Mouse (Mus musculus) embryonic facial prominence, embryonic 10.5 days (tissue): ENCODE data around the gene Tex2. TPM values are rescaled to one million over a fixed set of nuclear protein-coding genes. Genes with fewer than 3 reads are reported as not detected.
"Not testable (repeated sequence)": the region's sequence is repeated elsewhere in the genome, so short reads cannot be mapped to it uniquely, and the experiment has no call there.

Experiments
- DNase-seq: peaks from one replicate; pipeline ENCODE4 v3.0.0-alpha.2; 2017; ENCODE audit warnings: low spot score
- H3K27ac ChIP-seq: fragments of 300-500 bp; sonication (generic); replicated peaks from 2 replicates; pipeline ENCODE4 v1.5.1; 2016; ENCODE audit warnings: mild to moderate bottlenecking
- H3K27me3 ChIP-seq: fragments of 300-500 bp; sonication (generic); replicated peaks from 2 replicates; pipeline ENCODE4 v1.6.1; 2016; ENCODE audit warnings: low read depth, mild to moderate bottlenecking; ENCODE audit not compliant: poor library complexity, severe bottlenecking
- H3K36me3 ChIP-seq: fragments of 300-500 bp; sonication (generic); replicated peaks from 2 replicates; pipeline ENCODE4 v1.6.1; 2016; ENCODE audit warnings: mild to moderate bottlenecking, moderate library complexity
- H3K4me1 ChIP-seq: fragments of 300-500 bp; sonication (generic); 2 replicates; pipeline ENCODE4 v1.6.1; 2016
- H3K4me3 ChIP-seq: fragments of 300-500 bp; sonication (generic); 2 replicates; pipeline ENCODE4 v1.5.1; 2016; ENCODE audit warnings: mild to moderate bottlenecking, moderate library complexity
- H3K9me3 ChIP-seq: fragments of 300-500 bp; sonication (generic); 2 replicates; pipeline ENCODE4 v1.6.1; 2016; ENCODE audit warnings: mild to moderate bottlenecking
- WGBS: fragments of 180-500 bp; shearing (Covaris S2); methylation state at CpG from one replicate; pipeline ENCODE4 v1.1.7; 2016; 5-methylcytosine and 5-hydroxymethylcytosine counted together
- polyA plus RNA-seq: library from polyadenylated mRNA; unstranded; fragments of >200 nt; fragmentation: Nextera tagmentation; extraction: Ambion mirVana; gene quantifications from 2 replicates; pipeline ENCODE4 v1.2.1, GENCODE M21; 2016

Gene Tex2
- polyA plus RNA-seq, 1 experiment from 2014 or later = 6.8 TPM

DNA sequence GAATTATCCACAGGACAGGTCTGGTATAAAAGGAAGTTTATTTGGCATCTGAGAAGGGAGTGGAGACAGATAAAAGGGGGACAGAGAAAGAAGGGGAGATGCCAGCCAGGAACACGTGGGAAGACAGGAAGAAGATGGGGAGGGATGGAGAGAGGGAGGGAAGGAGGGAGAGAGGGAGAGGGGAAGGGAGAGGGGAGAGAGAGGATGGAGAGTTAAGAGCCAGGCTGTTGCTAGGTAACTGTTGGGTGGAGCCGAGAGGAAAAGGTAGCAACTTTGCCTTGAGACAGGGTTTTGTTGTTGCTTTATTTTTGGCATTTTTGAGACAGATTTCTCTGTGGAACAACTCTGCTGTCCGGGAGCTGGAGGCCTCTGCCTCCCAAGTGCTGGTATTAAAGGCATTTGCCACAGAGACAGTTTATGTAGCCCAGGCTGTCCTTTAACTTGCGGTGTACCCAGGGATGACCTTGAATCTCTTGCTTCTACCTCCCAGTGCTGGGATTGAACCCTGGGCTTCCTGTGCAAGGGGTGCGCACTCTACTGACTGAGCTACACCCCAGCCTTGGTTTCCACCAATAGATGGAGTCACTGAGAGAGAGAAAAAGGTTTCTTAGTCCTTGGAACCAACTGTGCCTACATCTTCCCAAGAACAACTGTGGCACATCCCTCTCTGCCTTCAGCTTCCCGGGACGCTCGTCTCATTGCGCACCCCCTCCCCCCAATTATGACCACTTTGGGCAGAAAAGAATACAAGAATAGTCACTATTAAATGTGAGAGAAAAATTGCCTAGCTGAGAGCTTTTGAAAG, 25.5 kb upstream of the Tex2 start:
- Histone ChIP-seq H3K36me3 (no peaks in the 10 kb centered on the region), H3K9me3 (no peaks in the 10 kb centered on the region), H3K4me1 (peaks cover 42% of the 10 kb centered on the region), H3K27me3 (peaks cover 19% of the 10 kb centered on the region), H3K4me3 (no peak overlapping the region), H3K27ac (no peak overlapping the region; the same call in 1 of the 2 replicates)
- DNase-seq = no peak
- 29% methylated on average over 9 of the region's 9 CpGs for WGBS

DNA sequence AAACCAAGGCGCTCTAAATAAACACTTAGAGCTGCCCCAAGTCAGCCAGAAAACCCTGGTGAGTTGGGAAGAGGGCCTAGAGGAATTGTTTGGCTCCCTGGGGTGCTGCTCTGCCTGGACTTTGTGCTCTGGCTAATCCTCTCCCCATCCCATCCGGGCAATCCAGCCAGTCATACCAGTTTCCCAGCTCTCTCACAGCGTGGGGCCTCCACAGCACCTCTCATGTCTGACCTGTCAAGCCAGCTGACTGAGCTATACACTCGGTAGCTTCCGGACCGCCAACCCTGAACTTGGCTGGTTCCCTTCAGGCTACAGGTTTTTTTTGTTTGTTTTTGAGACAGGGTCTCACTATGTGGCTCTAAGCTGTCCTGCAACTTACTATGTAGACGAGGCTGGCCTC, 24.5 kb upstream of the Tex2 start:
- 6% methylated on average over 7 of the region's 7 CpGs for WGBS
- peaks cover 19% of the 10 kb centered on the region for H3K27me3 ChIP-seq
- peak; percentile 57 for DNase-seq
- H3K27ac ChIP-seq = no peak overlapping the region; the same call in 1 of the 2 replicates
- peaks cover 8% of the 10 kb centered on the region for H3K9me3 ChIP-seq
- no peaks in the 10 kb centered on the region for H3K36me3 ChIP-seq
- peaks cover 42% of the 10 kb centered on the region for H3K4me1 ChIP-seq
- H3K4me3 ChIP-seq = no peak overlapping the region

DNA sequence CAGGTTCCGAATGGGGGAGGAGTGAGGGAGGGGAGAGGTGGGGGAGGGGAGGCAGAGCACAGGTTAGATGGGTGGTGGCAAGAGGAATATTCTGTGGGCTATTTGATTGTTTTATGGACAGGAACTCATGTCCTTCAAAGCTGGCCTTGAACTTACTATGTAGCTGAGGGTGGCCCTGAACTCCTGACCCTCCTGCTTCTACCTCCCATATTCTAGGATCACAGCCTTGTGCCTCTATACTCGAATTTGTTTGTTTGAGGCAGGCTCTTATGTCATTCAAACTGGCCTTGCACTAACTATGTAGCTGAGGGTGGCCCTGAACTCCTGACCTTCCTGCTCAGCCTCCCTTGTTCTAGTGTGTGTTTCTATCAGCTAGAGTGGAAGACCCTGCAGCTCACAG, 22.7 kb upstream of the Tex2 start:
- DNase-seq = no peak
- Histone ChIP-seq H3K9me3 (peaks cover 16% of the 10 kb centered on the region), H3K27me3 (peaks cover 19% of the 10 kb centered on the region), H3K27ac (no peak overlapping the region), H3K4me3 (no peak overlapping the region), H3K36me3 (no peaks in the 10 kb centered on the region), H3K4me1 (peaks cover 37% of the 10 kb centered on the region)
- 67% methylated on average over 2 of the region's 2 CpGs for WGBS

DNA sequence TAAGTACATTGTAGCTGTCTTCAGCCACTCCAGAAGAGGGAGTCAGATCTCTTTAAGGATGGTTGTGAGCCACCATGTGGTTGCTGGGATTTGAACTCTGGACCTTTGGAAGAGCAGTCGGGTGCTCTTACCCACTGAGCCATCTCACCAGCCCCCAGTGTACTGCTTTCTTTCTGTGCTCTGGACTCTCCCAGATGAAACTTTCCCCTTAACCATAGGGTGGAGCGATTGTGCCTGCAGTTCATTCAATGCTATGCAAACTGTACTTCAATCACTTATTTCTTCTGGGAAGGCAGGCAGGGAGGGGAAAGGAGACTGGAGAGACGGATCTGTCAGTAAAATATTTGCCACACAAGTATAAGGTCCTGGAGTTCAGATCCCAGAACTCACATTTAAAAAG, 21.0 kb upstream of the Tex2 start:
- not testable (repeated sequence) for H3K36me3 ChIP-seq, DNase-seq, H3K4me3 ChIP-seq, H3K27me3 ChIP-seq, H3K27ac ChIP-seq
- Histone ChIP-seq H3K9me3 (peaks cover 16% of the 10 kb centered on the region), H3K4me1 (peaks cover 23% of the 10 kb centered on the region)
- 92% methylated on average over 3 of the region's 3 CpGs for whole genome bisulfite sequencing

DNA sequence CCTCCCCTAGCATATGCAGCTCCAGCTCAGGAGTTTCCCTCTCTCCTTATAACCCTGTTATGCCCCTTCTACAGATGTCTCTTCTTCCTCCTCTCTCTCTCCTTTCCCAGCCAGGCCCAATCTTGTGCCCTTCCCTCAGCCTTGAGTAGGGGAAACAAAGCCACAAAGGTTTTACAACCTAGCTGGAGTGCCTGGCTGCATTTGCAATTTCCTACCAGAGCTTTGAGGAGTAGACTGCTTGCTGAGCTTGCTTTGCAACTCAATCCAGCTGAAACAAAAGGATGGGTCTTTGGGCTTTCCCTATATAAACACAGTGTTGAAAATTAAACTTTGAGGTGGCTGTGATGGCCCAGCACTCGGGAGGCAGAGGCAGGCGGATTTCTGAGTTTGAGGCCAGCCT, 20.2 kb upstream of the Tex2 start:
- WGBS = 84% methylated on average over 2 of the region's 2 CpGs
- no peak overlapping the region for H3K27ac ChIP-seq
- H3K9me3 ChIP-seq = peaks cover 16% of the 10 kb centered on the region

DNA sequence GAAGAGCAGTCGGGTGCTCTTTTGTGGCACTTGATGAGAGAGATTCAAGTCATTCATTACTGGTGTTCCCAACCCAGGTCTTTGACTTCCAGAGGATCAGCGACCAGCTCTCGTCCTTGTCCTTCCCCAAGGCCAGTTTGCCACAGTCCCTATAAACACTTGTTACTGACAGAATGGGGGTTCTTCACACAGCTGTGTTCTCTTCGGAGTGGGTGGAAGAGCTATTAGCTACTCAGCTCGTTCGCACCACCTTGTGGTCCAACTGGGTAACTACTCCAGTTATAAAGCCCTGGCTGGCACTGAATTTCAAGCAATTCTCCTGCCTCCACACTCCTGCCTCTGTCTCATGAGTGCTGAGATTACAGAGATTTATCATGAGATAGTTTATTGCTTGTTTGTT, 14.5 kb upstream of the Tex2 start:
- peak; percentile 75 for DNase-seq
- whole genome bisulfite sequencing = 23% methylated on average over 6 of the region's 6 CpGs
- no peak overlapping the region for H3K27ac ChIP-seq
- H3K4me1 ChIP-seq = 0 out of 2 replicates have a peak, but pooled peaks cover 6% of the 10 kb centered on the region
- H3K36me3 ChIP-seq = no peaks in the 10 kb centered on the region
- H3K4me3 ChIP-seq = no peak overlapping the region
- peaks cover 7% of the 10 kb centered on the region for H3K9me3 ChIP-seq
- no peaks in the 10 kb centered on the region for H3K27me3 ChIP-seq

More for the DNA sequence above, 20.2 kb upstream of the Tex2 start:
- no peaks in the 10 kb centered on the region for H3K36me3 ChIP-seq
- 0 out of 2 replicates have a peak, but pooled peaks cover 1% of the 10 kb centered on the region for H3K27me3 ChIP-seq
- peaks cover 19% of the 10 kb centered on the region for H3K4me1 ChIP-seq
- DNase-seq = no peak
- H3K4me3 ChIP-seq = no peak overlapping the region

DNA sequence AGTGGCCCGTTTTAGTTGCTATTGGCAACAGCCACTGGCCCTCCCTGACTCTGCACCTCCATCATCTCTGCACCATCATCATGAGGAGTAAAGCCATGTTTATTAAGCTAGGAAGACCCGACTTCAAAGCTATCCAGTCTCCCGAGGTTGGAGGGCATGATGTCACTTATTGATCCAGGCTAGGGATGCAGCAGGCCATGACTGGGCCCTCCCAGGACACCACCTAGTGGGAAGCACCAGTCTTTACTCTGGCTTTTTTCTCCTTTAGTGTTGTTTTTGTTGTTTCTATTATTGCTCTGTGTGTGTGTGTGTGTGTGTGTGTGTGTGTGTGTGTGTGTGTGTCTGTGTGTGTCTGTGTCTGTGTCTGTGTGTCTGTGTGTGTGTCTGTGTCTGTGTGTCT, 12.4 kb upstream of the Tex2 start:
- H3K4me1 ChIP-seq = 0 out of 2 replicates have a peak, but pooled peaks cover 13% of the 10 kb centered on the region
- H3K36me3 ChIP-seq = no peaks in the 10 kb centered on the region
- DNase-seq = no peak
- no peak overlapping the region for H3K4me3 ChIP-seq
- no peaks in the 10 kb centered on the region for H3K27me3 ChIP-seq
- WGBS = 68% methylated on average over 3 of the region's 3 CpGs
- no peaks in the 10 kb centered on the region for H3K9me3 ChIP-seq
- no peak overlapping the region for H3K27ac ChIP-seq

DNA sequence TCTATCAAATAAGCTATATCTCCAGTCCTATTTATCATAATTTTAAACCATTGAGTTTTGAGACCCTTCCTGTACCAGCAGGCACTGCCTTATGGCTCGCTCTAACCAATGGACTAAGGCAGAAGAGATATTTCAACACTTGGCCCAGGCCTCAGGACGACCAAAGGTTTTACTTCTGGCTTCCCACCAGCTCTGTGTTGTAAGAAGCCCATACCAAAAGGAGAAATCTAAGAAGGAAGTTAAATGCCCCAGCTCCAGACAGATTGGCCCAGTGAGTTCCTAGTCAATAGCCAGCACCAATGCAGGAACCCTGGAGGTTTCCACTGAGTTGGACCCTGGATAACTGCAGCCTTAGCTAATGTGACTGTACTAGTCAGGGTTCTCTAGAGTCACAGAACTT, 10.4 kb upstream of the Tex2 start:
- no peak for DNase-seq
- Histone ChIP-seq H3K27me3 (no peaks in the 10 kb centered on the region), H3K27ac (no peak overlapping the region), H3K9me3 (no peaks in the 10 kb centered on the region), H3K36me3 (no peaks in the 10 kb centered on the region), H3K4me1 (peaks cover 21% of the 10 kb centered on the region), H3K4me3 (no peak overlapping the region)
- 83% methylated on average over 2 of the region's 2 CpGs for WGBS

DNA sequence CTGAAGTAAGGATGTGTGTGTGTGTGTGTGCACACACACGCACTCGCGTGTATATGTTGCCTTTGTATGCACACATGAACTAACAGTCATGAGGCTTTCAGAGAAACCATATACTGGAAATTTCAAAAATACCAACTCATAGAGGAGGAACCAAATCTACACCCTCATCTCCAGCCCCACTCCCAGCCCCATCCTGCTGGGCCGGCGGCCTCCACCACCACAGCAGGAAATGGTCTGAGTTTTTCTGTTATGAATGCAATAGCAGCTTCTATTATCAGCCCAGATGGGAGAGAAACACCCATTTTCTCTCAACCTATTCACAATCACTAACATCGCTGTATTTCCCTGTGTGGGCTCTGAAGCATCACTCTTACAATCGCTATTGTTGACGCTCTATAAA, 8.8 kb upstream of the Tex2 start:
- no peaks in the 10 kb centered on the region for H3K27me3 ChIP-seq
- 89% methylated on average over 8 of the region's 8 CpGs for WGBS

DNA sequence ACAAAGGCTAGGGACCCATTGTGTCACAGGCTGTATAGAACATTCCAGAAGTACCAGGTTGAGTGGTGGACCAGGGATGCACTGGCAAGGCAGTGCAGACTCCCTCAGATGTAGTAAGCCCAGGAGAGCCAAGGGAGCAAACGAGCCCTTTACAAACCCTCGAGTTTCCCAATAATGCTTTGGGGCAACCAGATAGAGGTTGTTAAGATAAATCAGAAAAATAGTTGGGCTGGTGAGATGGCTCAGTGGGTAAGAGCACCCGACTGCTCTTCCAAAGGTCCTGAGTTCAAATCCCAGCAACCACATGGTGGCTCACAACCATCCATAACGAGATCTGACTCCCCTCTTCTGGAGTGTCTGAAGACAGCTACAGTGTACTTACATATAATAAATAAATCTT, 5.5 kb upstream of the Tex2 start:
- not testable (repeated sequence) for H3K36me3 ChIP-seq, DNase-seq, H3K27me3 ChIP-seq, H3K27ac ChIP-seq, H3K4me3 ChIP-seq, H3K9me3 ChIP-seq
- H3K4me1 ChIP-seq = peaks cover 18% of the 10 kb centered on the region
- WGBS = 90% methylated on average over 4 of the region's 4 CpGs

More for the DNA sequence above, 8.8 kb upstream of the Tex2 start:
- Histone ChIP-seq H3K4me3 (no peak overlapping the region), H3K9me3 (no peaks in the 10 kb centered on the region), H3K4me1 (peaks cover 19% of the 10 kb centered on the region), H3K27ac (no peak overlapping the region), H3K36me3 (no peaks in the 10 kb centered on the region)
- no peak for DNase-seq

DNA sequence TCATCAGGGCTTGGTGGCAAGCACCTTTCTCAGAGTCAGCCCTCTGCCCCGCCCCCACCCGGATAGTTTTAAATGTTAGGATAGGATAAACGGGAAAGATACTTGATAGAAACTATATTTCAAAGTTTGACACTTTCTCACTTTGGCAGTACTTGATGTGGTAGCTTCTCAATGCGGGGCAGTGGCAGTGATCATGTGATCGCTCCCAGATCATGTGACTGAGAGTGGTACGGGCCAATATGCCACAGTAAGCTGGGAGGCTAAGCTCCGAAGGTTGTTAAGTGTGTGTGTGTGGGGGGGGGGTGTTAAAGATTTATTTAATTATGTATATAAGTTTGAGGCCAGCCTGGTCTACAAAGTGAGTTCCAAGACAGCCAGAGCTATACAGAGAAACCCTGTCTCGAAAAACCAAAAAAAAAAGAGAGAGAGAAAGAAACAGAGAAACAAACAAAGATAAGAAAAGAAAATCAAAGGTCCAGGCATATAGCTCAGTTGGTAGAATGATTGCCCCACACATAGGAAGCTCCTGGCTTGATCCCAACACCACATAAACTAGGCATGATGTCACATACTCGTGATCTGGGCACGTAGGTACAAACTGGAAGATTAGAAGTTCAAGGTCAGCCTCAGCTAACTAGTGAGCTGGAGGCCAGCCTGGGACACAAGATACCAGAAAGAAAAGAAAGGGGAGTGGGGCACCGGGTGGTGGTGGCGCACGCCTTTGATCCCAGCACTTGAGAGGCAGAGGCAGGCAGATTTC, 4.8 kb upstream of the Tex2 start:
- Histone ChIP-seq H3K27me3 (no peaks in the 10 kb centered on the region), H3K4me1 (peaks cover 23% of the 10 kb centered on the region), H3K4me3 (no peak overlapping the region), H3K9me3 (no peaks in the 10 kb centered on the region), H3K36me3 (no peaks in the 10 kb centered on the region), H3K27ac (no peak overlapping the region)
- DNase-seq = no peak
- 85% methylated on average over 13 of the region's 13 CpGs for WGBS

DNA sequence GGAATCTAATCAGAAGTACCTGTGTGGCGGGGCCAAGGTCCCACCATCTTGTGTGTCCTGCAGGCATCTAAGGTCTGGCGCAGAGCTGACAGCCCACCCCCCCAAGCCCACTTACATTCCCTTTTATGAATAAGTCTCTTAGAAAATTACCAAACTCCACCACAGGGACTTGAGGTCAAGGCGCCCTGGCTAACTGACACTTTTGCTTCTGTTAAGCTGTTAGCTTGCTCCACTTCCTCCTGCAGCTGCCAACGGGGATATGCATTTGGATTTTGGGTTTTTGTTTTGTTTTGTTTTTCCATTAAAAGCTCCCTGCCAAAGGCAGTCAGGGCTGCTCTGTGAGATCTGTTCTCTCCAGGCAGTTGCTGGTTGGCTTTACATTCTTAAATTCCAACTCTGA, 2.3 kb upstream of the Tex2 start:
- WGBS = 75% methylated on average over 4 of the region's 4 CpGs
- no peaks in the 10 kb centered on the region for H3K36me3 ChIP-seq
- no peaks in the 10 kb centered on the region for H3K9me3 ChIP-seq
- H3K27me3 ChIP-seq = peaks cover 11% of the 10 kb centered on the region
- H3K4me3 ChIP-seq = no peak overlapping the region
- peaks cover 25% of the 10 kb centered on the region for H3K4me1 ChIP-seq
- DNase-seq = no peak
- H3K27ac ChIP-seq = no peak overlapping the region

DNA sequence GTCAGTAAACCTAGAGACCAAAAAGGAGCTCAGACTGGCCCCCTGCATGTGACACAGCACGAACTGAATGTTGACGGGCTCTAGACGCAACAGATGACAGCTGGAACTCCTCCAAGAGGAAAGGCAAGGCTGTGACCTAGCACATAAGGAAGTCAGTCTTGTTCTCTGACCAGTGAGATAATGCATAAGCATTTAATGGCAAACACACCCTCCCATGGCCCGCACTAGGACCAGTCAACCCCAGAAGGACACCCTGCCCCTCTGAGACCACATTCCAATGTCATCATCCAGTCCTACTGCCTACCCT, 1.1 kb upstream of the Tex2 start:
- no peaks in the 10 kb centered on the region for H3K36me3 ChIP-seq
- H3K4me1 ChIP-seq = peaks cover 21% of the 10 kb centered on the region
- 0 out of 2 replicates have a peak overlapping the region, but pooled peaks have one; percentile 11 for H3K4me3 ChIP-seq
- no peak for DNase-seq
- no peak overlapping the region for H3K27ac ChIP-seq
- WGBS = 88% methylated on average over 4 of the region's 4 CpGs
- H3K9me3 ChIP-seq = no peaks in the 10 kb centered on the region
- peaks cover 11% of the 10 kb centered on the region for H3K27me3 ChIP-seq
